Mouse (Mus musculus) liver, adult 10 weeks (tissue): ENCODE data around the gene Olfm4. TPM values are rescaled to one million over a fixed set of nuclear protein-coding genes. Genes with fewer than 3 reads are reported as not detected.

Experiments
- polyA plus RNA-seq: library from polyadenylated mRNA; stranded (reverse); fragments of 350-450 nt; fragmentation: Illumina TruSeq; extraction: RNeasy Lipid Tissue Mini Kit (QIAGEN cat#74804); gene quantifications from one replicate; pipeline ENCODE4 v1.2.3, GENCODE M21; 2014; ENCODE audit warnings: low read depth, low replicate concordance

Olfm4 gene
- 0.56 TPM for polyA plus RNA-seq

DNA sequence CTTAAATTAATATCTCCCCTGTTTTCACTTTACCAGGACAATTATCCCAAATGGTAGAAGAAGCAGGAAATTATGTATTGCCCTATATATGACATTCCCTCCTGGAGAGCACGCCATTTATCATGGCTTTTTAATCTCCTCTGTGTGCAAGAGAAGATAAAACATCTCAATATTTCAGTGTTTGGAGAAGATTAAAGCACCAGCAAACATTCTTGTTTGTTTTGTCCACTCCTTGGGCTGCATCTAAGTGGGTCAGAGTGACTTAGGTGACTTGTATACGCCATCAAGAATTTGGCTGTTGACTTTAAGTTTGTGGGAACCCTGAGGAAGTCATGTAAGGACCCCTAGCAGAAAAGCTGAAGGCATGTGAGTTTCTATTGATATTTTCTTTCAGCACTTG is at the start of gene Olfm4:
Olfm4 (plus strand) TSS at position 301 of the 400 bp plus-strand sequence.

Other genes with a start within 250 kb of the Olfm4 start
- not detected for gene Pcdh8, start 212.8 kb upstream of the Olfm4 start, polyA plus RNA-seq